Mouse (Mus musculus) c-Kit-negative CD71-positive TER-119-positive erythroid progenitor cells, embryonic 14.5 days (primary cell): ENCODE measurements around the gene Maml2.

ENCODE experiments used
- DNase-seq: peaks from one replicate; pipeline ENCODE4 v3.0.0-alpha.2; 2013; ENCODE audit warnings: low read depth, low spot score

The Maml2 gene

GRCm38 (mm10) chr9:13493746-13494145 is 196.0 kb downstream of the Maml2 start:
- no peak for DNase-seq

- DNase-seq, result no peak
Measured at GRCm38 (mm10) chr9:13495530-13495929, 197.8 kb downstream of the Maml2 start.

GRCm38 (mm10) chr9:13497016-13497415 is 199.3 kb downstream of the Maml2 start:
- DNase-seq, result no peak

GRCm38 (mm10) chr9:13497690-13498333 is 200.1 kb downstream of the Maml2 start:
- no peak for DNase-seq

- no peak for DNase-seq
Measured at GRCm38 (mm10) chr9:13500045-13500444, 202.3 kb downstream of the Maml2 start.

GRCm38 (mm10) chr9:13505024-13505423 is 207.3 kb downstream of the Maml2 start:
- DNase-seq, result no peak

GRCm38 (mm10) chr9:13506956-13507821 is 209.4 kb downstream of the Maml2 start:
- no peak for DNase-seq

- DNase-seq, result no peak
Measured at GRCm38 (mm10) chr9:13507822-13508188, 210.0 kb downstream of the Maml2 start.

- no peak for DNase-seq
Measured at GRCm38 (mm10) chr9:13509751-13510150, 212.0 kb downstream of the Maml2 start.

- DNase-seq, result no peak
Measured at GRCm38 (mm10) chr9:13510621-13511369, 213.0 kb downstream of the Maml2 start.

GRCm38 (mm10) chr9:13513135-13513534 is 215.4 kb downstream of the Maml2 start:
- no peak for DNase-seq

GRCm38 (mm10) chr9:13514435-13514834 is 216.7 kb downstream of the Maml2 start:
- DNase-seq, result no peak

- no peak for DNase-seq
Measured at GRCm38 (mm10) chr9:13515976-13516375, 218.2 kb downstream of the Maml2 start.

GRCm38 (mm10) chr9:13518031-13518430 is 220.3 kb downstream of the Maml2 start:
- no peak for DNase-seq

- DNase-seq, result no peak
Measured at GRCm38 (mm10) chr9:13518441-13518971, 220.7 kb downstream of the Maml2 start.

GRCm38 (mm10) chr9:13522061-13522820 is 224.5 kb downstream of the Maml2 start:
- DNase-seq, result no peak

- DNase-seq, result no peak
Measured at GRCm38 (mm10) chr9:13523046-13523445, 225.3 kb downstream of the Maml2 start.

- no peak for DNase-seq
Measured at GRCm38 (mm10) chr9:13525075-13525474, 227.3 kb downstream of the Maml2 start.

- no peak for DNase-seq
Measured at GRCm38 (mm10) chr9:13525561-13526255, 228.0 kb downstream of the Maml2 start.

GRCm38 (mm10) chr9:13530575-13530974 is 232.8 kb downstream of the Maml2 start:
- no peak for DNase-seq
